Mouse (Mus musculus) c-Kit-positive CD71-positive TER-119-negative erythroid progenitor cells, embryonic 14.5 days (primary cell): Measurements from ENCODE around the gene Phactr1.
A peak's percentile ranks its signal among the peaks of the same experiment; 100 is the strongest.

Source experiments
- DNase-seq: peaks from one replicate; pipeline ENCODE4 v3.0.0-alpha.2; 2013; ENCODE audit warnings: low read depth

The Phactr1 gene

GRCm38 (mm10) chr13:43130161-43130560 lies 449.7 kb downstream of the Phactr1 start:
- no peak for DNase-seq

GRCm38 (mm10) chr13:43131741-43132191 lies 451.3 kb downstream of the Phactr1 start:
- DNase-seq, result no peak

- no peak for DNase-seq
Observed at GRCm38 (mm10) chr13:43132859-43133258, 452.4 kb downstream of the Phactr1 start.

- DNase-seq, result no peak
Observed at GRCm38 (mm10) chr13:43133400-43133799, 453.0 kb downstream of the Phactr1 start.

- DNase-seq, result no peak
Observed at GRCm38 (mm10) chr13:43134468-43134867, 454.0 kb downstream of the Phactr1 start.

GRCm38 (mm10) chr13:43144720-43145418 lies 464.4 kb downstream of the Phactr1 start:
- DNase-seq, result no peak

GRCm38 (mm10) chr13:43146515-43147258 lies 466.3 kb downstream of the Phactr1 start:
- no peak for DNase-seq

GRCm38 (mm10) chr13:43148692-43149091 lies 468.3 kb downstream of the Phactr1 start:
- no peak for DNase-seq

- DNase-seq, result no peak
Observed at GRCm38 (mm10) chr13:43149661-43150060, 469.2 kb downstream of the Phactr1 start.

- DNase-seq, result no peak
Observed at GRCm38 (mm10) chr13:43152005-43152520, 471.6 kb downstream of the Phactr1 start.

- no peak for DNase-seq
Observed at GRCm38 (mm10) chr13:43157370-43157769, 476.9 kb downstream of the Phactr1 start.

GRCm38 (mm10) chr13:43158281-43158680 lies 477.9 kb downstream of the Phactr1 start:
- DNase-seq, result no peak

GRCm38 (mm10) chr13:43159429-43159828 lies 479.0 kb downstream of the Phactr1 start:
- no peak for DNase-seq

- DNase-seq, result no peak
Observed at GRCm38 (mm10) chr13:43167721-43168120, 487.3 kb downstream of the Phactr1 start.

- peak; percentile 92 for DNase-seq
Observed at GRCm38 (mm10) chr13:43171020-43171710, 490.7 kb downstream of the Phactr1 start, which contains the start of gene Tbc1d7. Tbc1d7 (minus strand) TSS chr13:43171501.

- DNase-seq, result peak; percentile 51
Observed at GRCm38 (mm10) chr13:43172036-43172713, 491.8 kb downstream of the Phactr1 start.

- peak; percentile 68 for DNase-seq
Observed at GRCm38 (mm10) chr13:43173262-43173661, 492.8 kb downstream of the Phactr1 start.

GRCm38 (mm10) chr13:43176676-43177075 lies 496.3 kb downstream of the Phactr1 start:
- DNase-seq, result no peak

GRCm38 (mm10) chr13:43177317-43177716 lies 496.9 kb downstream of the Phactr1 start:
- DNase-seq, result no peak

- DNase-seq, result peak; percentile 51
Observed at GRCm38 (mm10) chr13:43181104-43181503, 500.7 kb downstream of the Phactr1 start.

- peak; percentile 87 for DNase-seq
Observed at GRCm38 (mm10) chr13:43182465-43183201, 502.2 kb downstream of the Phactr1 start.
